Mouse (Mus musculus): Measurements from ENCODE around the gene Cgrrf1.

The Cgrrf1 gene

DNA sequence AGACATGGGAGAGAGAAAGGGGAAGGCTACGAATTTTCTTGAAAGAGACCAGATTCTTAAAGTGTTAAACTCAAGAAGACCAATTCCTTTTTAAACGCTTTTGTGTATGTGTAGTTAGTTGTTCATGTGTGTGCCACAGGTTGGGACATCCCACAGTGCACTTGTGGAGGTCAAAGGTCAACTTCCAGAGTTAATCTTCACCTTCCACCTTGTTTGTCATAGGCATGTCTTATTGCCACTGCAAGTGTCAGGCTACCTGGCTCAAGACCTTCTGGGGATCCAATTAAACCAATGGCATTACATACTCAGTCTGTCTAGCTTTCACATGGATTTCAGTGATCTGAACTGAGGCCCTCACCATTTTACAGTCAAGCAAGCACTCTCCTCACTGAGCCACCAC, 7.9 kb upstream of the Cgrrf1 start:
- DNase-seq = peak; percentile 38 to 53

DNA sequence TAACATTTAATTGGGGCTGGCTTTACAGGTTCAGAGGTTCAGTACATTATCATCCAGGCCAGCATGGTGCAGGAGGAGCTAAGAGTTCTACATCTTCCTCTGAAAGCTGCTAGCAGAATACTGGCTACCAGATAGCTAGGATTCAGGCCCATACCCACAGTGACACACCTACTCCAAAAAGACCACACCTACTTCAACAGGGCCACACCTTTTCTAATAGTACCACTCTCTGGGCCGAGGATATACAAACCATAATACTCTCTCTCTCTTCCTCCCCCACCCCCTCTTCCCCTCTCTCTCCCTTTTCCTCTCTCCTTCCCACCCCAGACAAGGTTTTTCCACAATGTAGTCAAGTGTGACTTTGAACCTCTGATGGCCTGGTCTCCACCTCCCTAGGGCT, 4.5 kb upstream of the Cgrrf1 start:
- DNase-seq = no peak

GRCm38 (mm10) chr14:46831295-46831694, 630 bp upstream of the Cgrrf1 start:
- no peak for DNase-seq

- peak; percentile 35 to 71 for DNase-seq
Measured at GRCm38 (mm10) chr14:46832354-46833272, 688 bp downstream of the Cgrrf1 start.

DNA sequence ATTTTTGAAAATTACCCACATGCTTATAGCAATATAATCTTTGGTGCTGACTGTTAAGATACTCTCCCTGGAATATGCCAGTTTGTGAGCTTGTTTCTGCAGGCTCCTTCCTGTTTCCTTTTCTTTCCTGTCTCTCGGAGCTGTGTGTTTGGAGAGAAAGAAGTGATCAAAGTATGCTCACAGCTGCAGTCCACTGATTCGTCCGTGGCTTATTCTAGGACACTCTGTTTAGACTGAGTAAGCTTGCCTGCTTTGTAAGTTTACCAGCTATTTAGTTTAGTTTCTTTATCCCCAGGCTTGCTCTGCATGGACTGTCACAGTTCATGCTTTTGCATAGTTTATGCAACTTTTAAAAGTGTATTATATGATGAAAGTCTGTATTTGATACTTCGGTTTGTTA, 7.4 kb downstream of the Cgrrf1 start:
- no peak for DNase-seq

DNA sequence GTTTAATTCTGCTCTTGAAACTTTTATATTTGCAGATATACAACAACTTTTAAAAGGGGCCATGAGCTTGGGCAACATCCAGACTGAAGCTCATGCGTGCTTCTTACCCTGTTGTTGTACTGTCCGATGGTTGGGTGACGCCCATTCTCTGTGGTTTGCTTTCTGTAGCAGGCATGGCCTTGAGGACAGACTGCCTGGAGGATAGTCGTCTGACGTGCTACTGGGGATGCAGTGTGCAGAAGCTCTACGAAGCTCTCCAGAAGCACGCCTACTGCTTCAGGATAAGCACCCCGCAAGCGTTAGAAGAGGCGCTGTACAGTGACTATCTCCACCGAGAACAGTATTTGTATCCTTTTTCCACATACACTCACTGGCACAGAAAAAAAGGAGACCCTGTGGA, 13.8 kb downstream of the Cgrrf1 start:
- DNase-seq = no peak

GRCm38 (mm10) chr14:46848063-46848590, 16.2 kb downstream of the Cgrrf1 start:
- peak in 1 of 2 experiments; percentile 12 for DNase-seq

DNA sequence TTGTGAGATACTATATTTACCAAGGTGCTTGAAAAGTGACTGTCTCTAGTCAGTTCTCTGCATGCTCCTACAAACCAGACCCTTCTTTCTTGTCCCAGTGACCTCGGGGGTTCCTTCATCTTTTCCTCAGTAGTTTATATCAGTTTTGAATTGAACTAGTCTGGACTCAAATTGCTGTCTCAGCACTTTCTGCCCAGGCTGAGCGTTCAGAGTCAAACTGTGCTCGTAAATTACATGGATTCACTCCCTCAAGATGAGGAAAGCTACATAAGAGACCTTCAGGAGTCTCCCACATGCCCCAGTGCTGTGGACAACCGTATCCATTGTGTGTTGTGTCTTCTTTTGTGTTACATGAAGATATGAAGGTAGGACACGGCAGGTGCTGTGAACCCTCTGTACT, 16.8 kb downstream of the Cgrrf1 start:
- DNase-seq = no peak

DNA sequence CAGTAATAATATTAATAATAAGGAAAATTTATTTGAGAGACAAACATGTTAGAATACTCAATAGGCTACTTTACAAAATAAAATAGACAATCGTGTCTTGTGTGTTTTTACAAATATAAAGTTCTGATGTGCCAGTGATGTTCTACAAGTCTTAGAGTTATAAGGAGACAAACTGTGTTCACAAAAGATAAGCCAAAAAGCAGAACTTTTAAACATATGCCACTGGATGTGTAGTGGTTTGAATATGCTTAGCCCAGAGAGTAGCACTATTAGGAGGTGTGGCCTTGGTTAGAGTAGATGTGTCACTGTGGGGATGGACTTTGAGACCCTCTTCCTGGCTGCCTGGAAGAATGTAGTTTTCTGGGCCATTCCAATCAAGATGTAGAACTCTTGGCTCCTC, 17.8 kb downstream of the Cgrrf1 start:
- DNase-seq = no peak

GRCm38 (mm10) chr14:46853677-46854076, 21.8 kb downstream of the Cgrrf1 start:
- no peak for DNase-seq

GRCm38 (mm10) chr14:46862922-46863321, 31.0 kb downstream of the Cgrrf1 start:
- DNase-seq = no peak

DNA sequence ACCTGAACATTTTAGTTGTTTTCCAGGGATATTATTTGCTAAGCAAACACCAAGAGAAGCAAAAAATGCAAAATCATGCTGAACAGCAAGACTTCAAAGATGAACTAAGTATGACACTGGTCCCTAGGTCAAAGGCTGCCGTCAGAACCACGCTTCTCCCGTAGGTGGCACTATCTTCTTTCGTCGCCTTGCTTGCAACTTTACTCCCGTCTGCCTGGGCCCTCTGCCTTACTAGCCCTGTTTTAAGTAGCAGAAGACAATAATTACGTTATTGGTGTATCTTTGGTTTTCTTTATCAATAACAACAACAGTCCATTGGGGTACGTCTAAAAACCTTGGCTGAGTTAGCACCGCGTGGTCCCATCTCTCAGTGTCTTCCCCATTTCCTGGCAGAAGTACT, 49.0 kb downstream of the Cgrrf1 start:
- DNase-seq = peak; percentile 71 to 84

DNA sequence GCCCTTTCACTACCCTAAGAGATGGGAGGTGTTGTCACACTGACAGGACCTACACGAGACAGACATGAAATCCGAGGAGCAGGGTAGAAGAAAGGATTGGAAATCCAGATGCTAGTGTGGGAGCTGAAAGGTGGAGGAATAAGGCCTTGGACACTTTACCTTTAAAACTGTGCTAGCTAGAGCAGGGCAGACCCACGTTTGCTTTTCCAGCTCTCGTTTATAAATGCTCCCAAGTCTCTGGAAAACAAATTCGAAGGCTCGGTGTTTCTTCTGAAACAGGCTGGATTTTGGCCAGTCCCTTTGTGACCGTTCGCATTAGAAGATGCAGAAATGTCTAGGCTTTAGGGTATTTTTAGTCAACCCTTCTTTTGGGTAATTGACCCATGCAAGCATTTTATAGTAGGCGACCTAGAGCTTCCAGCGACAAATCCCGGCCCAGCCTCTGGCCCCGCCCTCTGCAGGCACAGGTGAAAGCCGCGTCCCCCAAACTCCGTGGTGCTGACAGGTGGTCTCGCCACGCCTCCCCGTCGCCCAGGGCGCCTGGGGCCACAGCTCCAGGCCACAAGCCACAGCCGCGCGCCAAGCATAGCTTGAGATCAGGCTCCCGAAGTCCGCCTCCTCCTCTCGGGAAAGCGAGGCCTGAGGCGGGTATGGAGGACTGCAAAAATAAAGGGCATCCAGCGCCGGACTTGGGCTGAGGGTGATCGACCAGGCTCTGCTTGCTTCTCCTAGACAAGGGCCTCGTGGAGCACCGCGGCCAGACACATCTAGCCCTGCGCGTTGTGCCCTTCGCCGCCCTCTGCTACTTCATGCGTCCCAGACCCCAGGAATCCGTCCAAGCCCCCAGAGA, 49.9 kb downstream of the Cgrrf1 start:
- DNase-seq = peak; percentile 35 to 60

- peak; percentile 90 to 92 for DNase-seq
Measured at GRCm38 (mm10) chr14:46882431-46883067, 50.6 kb downstream of the Cgrrf1 start, which contains the start of gene Samd4. TSS of gene Samd4 (plus strand) at chr14:46882854.

DNA sequence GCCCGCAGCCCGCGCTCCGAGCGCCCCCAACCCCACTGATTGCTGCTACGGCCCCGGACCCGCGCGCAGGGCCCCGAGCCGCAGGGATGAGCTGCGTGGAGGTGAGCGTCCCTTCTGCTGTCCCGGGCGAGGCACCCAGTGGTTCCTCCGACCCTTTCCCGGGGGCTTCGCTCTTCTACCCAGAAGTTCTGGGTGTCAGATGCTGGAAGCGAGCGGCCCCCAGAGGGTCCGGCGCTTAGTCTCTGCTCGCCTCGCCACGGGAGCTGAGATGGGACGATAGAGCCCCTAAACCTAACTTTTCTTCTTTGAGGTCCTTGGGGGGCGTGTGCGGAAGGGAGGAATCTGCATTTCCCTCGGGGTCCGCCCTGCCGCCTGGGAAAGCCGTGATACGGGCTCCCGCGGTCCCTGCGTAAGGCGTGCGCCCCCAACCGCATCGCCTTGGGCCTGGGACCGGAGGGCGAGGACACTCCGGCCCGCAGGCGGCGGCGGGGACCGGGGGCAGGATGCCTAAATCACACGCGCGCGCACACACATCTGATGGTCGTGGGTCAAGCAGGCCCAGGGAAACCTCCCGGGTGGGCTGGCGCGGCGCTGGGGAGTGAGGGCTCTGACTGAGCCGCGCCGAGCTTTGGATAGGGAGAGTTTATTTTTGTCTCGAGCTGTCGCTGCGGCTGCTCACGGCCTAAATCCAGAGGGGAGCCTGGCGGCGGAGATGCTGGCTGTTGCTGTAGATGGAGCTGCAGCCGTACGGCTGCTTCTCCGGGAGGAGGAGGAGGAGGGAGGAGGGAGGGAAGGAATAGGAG, 51.3 kb downstream of the Cgrrf1 start:
- DNase-seq = peak; percentile 46 to 67

- peak; percentile 28 to 44 for DNase-seq
Measured at GRCm38 (mm10) chr14:46883871-46884441, 52.0 kb downstream of the Cgrrf1 start.

DNA sequence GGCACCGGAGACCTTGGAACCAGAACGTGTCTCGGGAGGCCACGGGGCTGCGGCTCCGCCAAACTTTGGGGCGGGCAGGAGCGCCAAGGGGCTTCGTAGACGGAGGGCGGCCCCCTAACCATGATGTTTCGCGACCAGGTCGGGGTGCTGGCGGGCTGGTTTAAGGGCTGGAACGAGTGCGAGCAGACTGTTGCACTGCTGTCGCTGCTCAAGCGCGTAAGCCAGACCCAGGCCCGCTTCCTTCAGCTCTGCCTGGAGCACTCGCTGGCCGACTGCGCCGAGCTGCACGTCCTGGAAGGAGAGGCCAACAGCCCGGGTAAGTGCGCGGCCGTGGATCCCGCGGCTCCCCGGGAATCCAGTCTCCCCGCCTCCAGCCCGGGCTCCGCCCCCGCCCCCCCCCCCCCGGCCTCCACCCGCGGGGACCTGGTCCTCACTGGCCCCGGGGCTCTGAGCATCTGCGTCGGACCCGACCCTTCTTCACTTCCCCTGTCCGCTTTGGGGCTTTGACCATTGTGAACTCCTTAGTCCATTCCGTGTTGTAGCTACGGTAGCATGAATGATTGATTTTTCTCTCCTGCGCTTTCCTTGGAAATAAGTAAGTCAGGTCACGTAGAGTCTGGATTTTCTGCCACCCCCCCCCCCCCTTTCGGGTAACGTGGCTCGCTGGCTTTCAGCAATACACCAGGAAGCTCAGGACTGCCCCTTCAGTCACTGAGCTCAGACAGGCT, 52.9 kb downstream of the Cgrrf1 start:
- peak; percentile 48 to 69 for DNase-seq

- DNase-seq = no peak
Measured at GRCm38 (mm10) chr14:46885429-46885755, 53.5 kb downstream of the Cgrrf1 start.

- DNase-seq = peak; percentile 28 to 30
Measured at GRCm38 (mm10) chr14:46885891-46886301, 54.0 kb downstream of the Cgrrf1 start.

DNA sequence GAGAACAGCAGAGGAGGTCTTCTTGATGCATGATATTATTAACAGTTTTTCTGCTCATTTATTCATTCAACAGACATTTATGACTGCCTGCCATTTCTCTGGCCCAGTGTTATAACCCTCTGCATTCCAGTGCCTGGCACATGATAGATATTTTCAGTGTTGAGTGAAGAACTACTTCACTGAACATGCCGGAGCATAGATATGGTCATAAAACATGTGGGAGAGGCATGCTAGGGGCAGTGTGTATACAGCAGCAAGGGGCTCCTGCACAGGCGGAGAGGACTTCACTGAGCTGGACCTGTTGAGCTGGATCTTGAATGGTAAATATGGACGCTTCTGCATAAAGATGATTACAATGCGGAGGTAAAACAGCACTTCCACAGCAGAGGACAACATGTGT, 57.2 kb downstream of the Cgrrf1 start:
- no peak for DNase-seq

GRCm38 (mm10) chr14:46893961-46894360, 62.0 kb downstream of the Cgrrf1 start:
- no peak for DNase-seq
